Mouse (Mus musculus) CH12.LX (cell line): ENCODE measurements around the gene Sept8. TPM values are rescaled to one million over a fixed set of nuclear protein-coding genes. Genes with fewer than 3 reads are reported as not detected.

Experiments used
- DNase-seq: peaks from one replicate; pipeline ENCODE4 v3.0.0-alpha.2; 2013; ENCODE audit errors: extremely low read depth
- H3K27ac ChIP-seq: 2 replicates; pipeline ENCODE4 v1.5.1; 2012; ENCODE audit warnings: low read depth, mild to moderate bottlenecking, control low read depth, moderate library complexity; ENCODE audit not compliant: insufficient read depth
- H3K27me3 ChIP-seq: replicated peaks from 2 replicates; pipeline ENCODE3; 2012; ENCODE audit warnings: inconsistent platforms
- H3K36me3 ChIP-seq, 2 experiments: replicated peaks in 1 of 2; 2 replicates each; pipeline versions ENCODE3 to v1.6.1; 2012; ENCODE audit warnings: inconsistent platforms in 1 of 2, low read length in 1 of 2, mild to moderate bottlenecking in 1 of 2, mixed read lengths in 1 of 2, moderate library complexity in 1 of 2; ENCODE audit not compliant: control insufficient read depth in 1 of 2, insufficient read depth in 1 of 2
- H3K4me1 ChIP-seq, 2 experiments: 2 replicates each; pipeline ENCODE4 v1.6.1; 2012; ENCODE audit warnings: inconsistent platforms in 1 of 2, moderate library complexity in 1 of 2; ENCODE audit not compliant: insufficient read depth in 2 of 2, control insufficient read depth in 1 of 2
- H3K4me2 ChIP-seq: 2 replicates; pipeline ENCODE4 v1.6.1; 2012; ENCODE audit warnings: low read depth, mild to moderate bottlenecking, control low read depth; ENCODE audit not compliant: poor library complexity, insufficient read depth, severe bottlenecking
- H3K4me3 ChIP-seq, 3 experiments: fragments of 150-350 bp in 1 of 3; sonication (generic) in 1 of 3; replicated peaks in 1 of 3; 2 replicates each; pipeline versions ENCODE3 to v1.5.1; 2011 to 2012; ENCODE audit warnings: low read depth in 2 of 3, low read length in 2 of 3, mild to moderate bottlenecking in 2 of 3, moderate library complexity in 2 of 3, control low read depth in 1 of 3, improper control_type of control experiment in 1 of 3, inconsistent platforms in 1 of 3, mixed read lengths in 1 of 3; ENCODE audit not compliant: poor library complexity in 1 of 3
- H3K79me2 ChIP-seq: replicated peaks from 2 replicates; pipeline ENCODE4 v1.6.1; 2012; ENCODE audit warnings: mild to moderate bottlenecking, moderate library complexity; ENCODE audit not compliant: control insufficient read depth, poor library complexity, insufficient read depth, severe bottlenecking; ENCODE audit errors: extremely low read depth
- H3K9ac ChIP-seq: 2 replicates; pipeline ENCODE4 v1.6.1; 2012; ENCODE audit warnings: low read depth, mild to moderate bottlenecking, control low read depth, moderate library complexity; ENCODE audit not compliant: insufficient read depth
- H3K9me3 ChIP-seq: replicated peaks from 2 replicates; pipeline ENCODE3; 2012; ENCODE audit warnings: low read length, inconsistent platforms, mixed read lengths
- E2F4 ChIP-seq: IDR thresholded peaks from 2 replicates; pipeline ENCODE4 v1.6.1; 2011; ENCODE audit warnings: low read depth, low read length, improper control_type of control experiment; ENCODE audit not compliant: insufficient replicate concordance
- ELF1 ChIP-seq: IDR thresholded peaks from 2 replicates; pipeline ENCODE4 v1.6.1; 2014; ENCODE audit warnings: low read depth, mild to moderate bottlenecking, inconsistent platforms, low read length, improper control_type of control experiment
- JUND ChIP-seq: conservative IDR thresholded peaks from 2 replicates; pipeline ENCODE4 v1.6.1; 2011; ENCODE audit warnings: low read depth, low read length, improper control_type of control experiment
- MAZ ChIP-seq: IDR thresholded peaks from 2 replicates; pipeline ENCODE4 v1.6.1; 2012; ENCODE audit warnings: low read depth, mild to moderate bottlenecking, inconsistent platforms, low read length, improper control_type of control experiment, moderate library complexity
- MXI1 ChIP-seq: IDR thresholded peaks from 2 replicates; pipeline ENCODE4 v1.6.1; 2011; ENCODE audit warnings: mild to moderate bottlenecking, low read depth, low read length, improper control_type of control experiment
- NELFE ChIP-seq: IDR thresholded peaks from 2 replicates; pipeline ENCODE4 v1.6.1; 2011; ENCODE audit warnings: low read depth, low read length, improper control_type of control experiment
- POLR2A ChIP-seq: IDR thresholded peaks from 2 replicates; pipeline ENCODE4 v1.6.1; 2011; ENCODE audit warnings: low read depth, mild to moderate bottlenecking, improper control_type of control experiment, low read length
- POLR2AphosphoS2 ChIP-seq: IDR thresholded peaks from 2 replicates; pipeline ENCODE4 v1.6.1; 2011; ENCODE audit warnings: low read depth, low read length, improper control_type of control experiment
- TCF12 ChIP-seq: IDR thresholded peaks from 2 replicates; pipeline ENCODE4 v1.6.1; 2014; ENCODE audit warnings: low read depth, mild to moderate bottlenecking, inconsistent platforms, low read length, improper control_type of control experiment
- UBTF ChIP-seq: IDR thresholded peaks from 2 replicates; pipeline ENCODE4 v1.6.1; 2012; ENCODE audit warnings: low read depth, mild to moderate bottlenecking, inconsistent platforms, low read length, improper control_type of control experiment, moderate library complexity
- USF1 ChIP-seq: IDR thresholded peaks from 2 replicates; pipeline ENCODE4 v1.6.1; 2014; ENCODE audit warnings: low read depth, mild to moderate bottlenecking, inconsistent platforms, low read length, improper control_type of control experiment
- ZKSCAN1 ChIP-seq: IDR thresholded peaks from 2 replicates; pipeline ENCODE4 v1.6.1; 2012; ENCODE audit warnings: low read depth, inconsistent platforms, low read length, improper control_type of control experiment, borderline replicate concordance
- dilution Hi-C: fragments of 300-500 bp; cut with MboI; formaldehyde crosslinking; loops from 2 replicates; pipeline ENCODE4 v1.14.3; 2020; ENCODE audit warnings: low sequenced_read_pairs; ENCODE audit not compliant: extremely low pct_unique_long_range_greater_than_20kb, extremely low pct_ligation_motif_present
- in situ Hi-C: fragments of 300-500 bp; cut with MboI; formaldehyde crosslinking; loops from 3 replicates; pipeline ENCODE4 v1.14.3; 2019; ENCODE audit warnings: low sequenced_read_pairs, low pct_ligation_motif_present, low pct_unique_long_range_greater_than_20kb, mixed read lengths
- polyA plus RNA-seq: library from polyadenylated mRNA; unstranded; fragments of >175 nt; gene quantifications from 2 replicates; pipeline ENCODE4 v1.2.1, GENCODE M21; 2012; ENCODE audit warnings: low read depth; ENCODE audit not compliant: insufficient read length
- total RNA-seq, 2 experiments: library from RNA; depleted of rRNA; stranded (reverse); fragments of 300-350 nt in 1 of 2; fragments of >200 nt in 1 of 2; gene quantifications; 2 replicates each; pipeline ENCODE4 v1.2.3; 2012 to 2014

Gene Sept8
- total and polyA plus RNA-seq, 3 experiments: 8.5 to 21.9 (median 15.2) TPM

DNA sequence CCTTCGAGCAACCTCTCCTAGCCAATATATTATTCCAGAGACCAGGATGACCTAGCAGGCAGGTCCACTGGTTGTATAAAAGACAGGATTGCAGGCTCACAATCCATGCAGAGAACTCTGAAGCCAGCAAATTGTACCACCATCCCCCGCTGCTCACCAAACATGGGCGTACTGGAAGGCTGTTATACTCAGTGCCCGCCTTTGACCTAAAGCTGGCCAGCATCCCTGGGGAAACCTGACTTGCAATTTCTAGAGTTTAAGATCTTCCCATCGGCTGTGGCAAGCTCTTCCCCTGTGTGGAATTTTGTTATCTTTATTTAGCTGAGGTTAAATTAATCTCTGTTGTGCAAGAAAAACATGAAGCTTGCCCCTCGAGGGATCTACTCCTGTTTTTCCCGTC lies 24.0 kb downstream of the Sept8 start:
- Histone ChIP-seq H3K36me3 (peaks cover 13 to 36% of the 10 kb centered on the region in 2 experiments), H3K79me2 (no peaks in the 10 kb centered on the region), H3K4me2 (no peak overlapping the region), H3K4me3 (no peak overlapping the region), H3K27me3 (no peaks in the 10 kb centered on the region), H3K4me1 (no peaks in the 10 kb centered on the region), H3K9ac (no peak overlapping the region), H3K27ac (no peak overlapping the region), H3K9me3 (no peaks in the 10 kb centered on the region)
- TF ChIP-seq MAZ (no peak), JUND (no peak), POLR2A (no peak), E2F4 (no peak), ELF1 (no peak), TCF12 (no peak)
- no peak for DNase-seq
- dilution Hi-C loops (no loop called here), in situ Hi-C loops (no loop called here)

DNA sequence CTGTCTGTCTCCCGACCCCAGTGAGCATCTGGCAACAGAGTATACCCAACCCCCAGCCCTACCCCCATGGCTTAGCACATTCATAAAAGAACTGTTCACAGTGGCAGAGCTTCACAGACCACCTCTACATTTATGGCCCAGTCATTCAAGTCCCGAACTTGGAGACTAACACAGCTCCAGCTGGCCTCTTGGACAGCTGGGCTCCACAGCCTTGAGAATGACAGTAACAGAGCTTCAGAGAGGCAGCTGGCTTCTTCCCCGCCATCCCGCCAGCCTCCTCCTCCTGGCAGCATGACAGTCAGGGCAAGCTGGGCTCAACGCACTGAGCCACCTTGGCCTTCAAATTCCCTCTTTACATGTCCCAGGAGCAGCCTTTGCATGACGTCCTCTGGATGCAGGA lies 27.2 kb downstream of the Sept8 start:
- Histone ChIP-seq H3K9me3 (peaks cover 2% of the 10 kb centered on the region), H3K4me2 (no peak overlapping the region), H3K27ac (no peak overlapping the region), H3K36me3 (peaks cover 0 to 11% of the 10 kb centered on the region in 2 experiments), H3K4me3 (no peak overlapping the region), H3K27me3 (no peaks in the 10 kb centered on the region), H3K4me1 (no peaks in the 10 kb centered on the region), H3K9ac (no peak overlapping the region), H3K79me2 (no peaks in the 10 kb centered on the region)
- dilution Hi-C loops: no loop called here
- TF ChIP-seq ZKSCAN1 (no peak), MXI1 (no peak), POLR2A (no peak), NELFE (no peak), UBTF (no peak), USF1 (no peak)
- in situ Hi-C loops: no loop called here
- no peak for DNase-seq

DNA sequence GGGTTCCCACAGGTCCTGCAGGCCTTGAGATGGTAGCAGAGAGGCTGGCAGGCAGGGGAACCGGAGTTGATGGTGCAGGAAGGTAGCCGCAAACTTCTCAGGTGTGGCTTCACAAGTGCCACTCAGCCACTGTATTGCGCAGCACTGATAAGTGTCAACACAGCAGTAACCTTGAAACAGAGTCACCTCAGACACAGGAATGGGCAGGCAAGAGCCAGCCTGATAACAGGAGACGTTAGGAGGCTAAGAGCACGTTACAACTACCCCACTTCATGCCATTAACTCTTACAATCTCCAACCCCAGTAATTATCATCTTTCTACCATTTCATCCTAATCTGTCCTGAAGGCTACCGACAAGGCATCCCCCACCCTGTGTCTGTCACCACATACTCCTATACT lies 28.5 kb downstream of the Sept8 start:
- no peak overlapping the region for H3K27ac ChIP-seq

More for the DNA sequence above, 28.5 kb downstream of the Sept8 start:
- Histone ChIP-seq H3K4me1 (no peaks in the 10 kb centered on the region), H3K9me3 (peaks cover 2% of the 10 kb centered on the region), H3K9ac (no peak overlapping the region), H3K36me3 (peaks cover 0 to under 1% of the 10 kb centered on the region in 2 experiments), H3K27me3 (no peaks in the 10 kb centered on the region), H3K4me2 (no peak overlapping the region), H3K4me3 (no peak overlapping the region), H3K79me2 (no peaks in the 10 kb centered on the region)
- dilution Hi-C loops: no loop called here
- no peak for TF ChIP-seq POLR2AphosphoS2
- in situ Hi-C loops: no loop called here
- no peak for DNase-seq
